Mouse (Mus musculus): ENCODE results near the gene Npl. TPM values are rescaled to one million over a fixed set of nuclear protein-coding genes. Genes with fewer than 3 reads are reported as not detected.

Npl gene
- not detected in 2 replicates for polyA plus RNA-seq (2012)

DNA sequence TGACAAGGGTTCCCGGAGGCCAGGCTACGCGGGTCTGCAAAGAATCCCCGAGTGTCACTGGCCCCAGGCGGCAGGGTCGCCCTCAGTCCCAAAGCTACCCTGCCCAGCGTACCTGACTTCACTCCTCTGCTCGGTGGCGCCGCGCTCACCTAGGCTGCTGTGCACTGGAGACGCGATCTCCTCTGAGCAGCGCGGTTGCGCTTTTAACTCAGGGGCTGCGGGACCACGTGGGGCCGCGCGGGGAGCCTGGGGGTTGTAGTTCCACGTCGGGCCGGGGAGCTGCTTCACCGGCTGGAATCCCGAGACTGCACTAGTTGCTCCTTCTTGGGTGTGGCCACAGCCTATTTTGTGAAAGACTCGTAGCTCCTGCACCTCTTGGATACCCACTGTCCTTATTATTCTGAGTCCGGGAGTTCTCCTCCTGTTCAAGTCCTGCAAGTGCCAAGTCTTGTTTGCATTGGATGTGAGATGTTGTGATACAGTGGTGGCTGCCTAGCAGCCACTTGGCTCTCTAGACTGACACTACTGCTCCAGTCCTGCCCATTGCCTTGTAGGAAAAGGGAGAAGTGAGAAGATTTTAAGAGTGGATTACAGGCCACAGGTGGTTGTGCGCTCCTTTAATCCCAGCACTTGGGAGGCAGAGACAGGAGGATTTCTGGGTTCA, at the start of gene Npl:
Gene Npl, minus strand, starts transcription at position 510 of the 664 bp plus-strand sequence.
- TF ChIP-seq GATA1 (IDR thresholded peaks at IDR 0.05; ENCODE audit: low read length), result no peak

DNA sequence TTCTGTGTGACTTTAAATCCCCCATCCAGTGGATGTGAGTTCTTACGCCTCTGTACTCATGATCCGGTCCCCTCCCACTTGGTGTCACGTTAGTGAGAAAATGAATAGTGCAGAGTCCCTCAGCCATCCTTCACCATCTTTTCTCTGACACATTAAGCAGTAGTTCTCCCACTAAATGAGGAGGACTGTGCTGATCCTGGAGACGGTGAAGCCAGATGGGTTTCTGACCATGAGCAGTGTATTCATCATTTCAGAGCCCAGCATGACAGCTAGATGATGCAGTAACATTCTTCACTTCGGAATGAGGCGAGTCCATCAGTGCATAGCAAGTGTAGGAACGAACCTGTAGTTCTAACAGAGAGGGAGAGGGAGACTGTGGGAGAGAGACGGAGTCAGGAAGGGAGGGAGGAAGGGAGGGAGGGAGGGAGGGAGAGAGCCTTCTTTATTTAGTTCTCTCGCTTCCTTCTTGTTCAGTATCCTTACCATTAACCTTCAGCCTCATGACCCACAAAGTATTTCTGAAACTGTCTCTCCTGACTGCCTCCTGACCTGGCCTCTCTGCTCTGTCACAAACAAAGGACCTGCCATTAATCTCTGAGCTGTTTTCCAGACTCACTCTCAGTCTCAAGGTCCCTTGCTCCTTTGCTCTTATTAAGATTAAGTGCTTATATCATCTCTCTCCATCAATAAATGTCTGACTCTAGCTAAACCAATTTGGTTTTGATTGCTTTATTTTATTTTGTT, 49.6 kb upstream of the Npl start:
- TF ChIP-seq GATA1 (IDR thresholded peaks at IDR 0.05; ENCODE audit: low read length), result no peak

DNA sequence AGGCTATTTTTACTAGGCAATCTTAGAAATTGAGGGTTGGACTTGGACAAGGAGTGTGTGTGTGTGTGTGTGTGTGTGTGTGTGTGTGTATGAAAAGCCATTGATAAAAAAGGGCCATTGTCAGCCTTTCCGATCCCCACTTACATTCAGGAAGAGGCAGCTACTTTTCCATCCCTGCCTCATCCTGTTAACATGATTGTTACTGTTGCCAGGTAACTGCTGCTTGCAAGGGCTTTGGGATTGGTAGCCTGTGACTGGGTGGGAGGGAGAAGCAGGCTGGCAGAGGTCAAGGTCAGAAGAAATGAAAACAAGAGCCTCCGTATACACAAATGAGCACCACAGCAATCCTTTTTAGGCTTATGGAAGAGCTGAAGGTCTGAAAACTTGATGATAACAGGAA, 48.9 kb upstream of the Npl start:
- TF ChIP-seq GATA1 (IDR thresholded peaks at IDR 0.05; ENCODE audit: low read length), result no peak

DNA sequence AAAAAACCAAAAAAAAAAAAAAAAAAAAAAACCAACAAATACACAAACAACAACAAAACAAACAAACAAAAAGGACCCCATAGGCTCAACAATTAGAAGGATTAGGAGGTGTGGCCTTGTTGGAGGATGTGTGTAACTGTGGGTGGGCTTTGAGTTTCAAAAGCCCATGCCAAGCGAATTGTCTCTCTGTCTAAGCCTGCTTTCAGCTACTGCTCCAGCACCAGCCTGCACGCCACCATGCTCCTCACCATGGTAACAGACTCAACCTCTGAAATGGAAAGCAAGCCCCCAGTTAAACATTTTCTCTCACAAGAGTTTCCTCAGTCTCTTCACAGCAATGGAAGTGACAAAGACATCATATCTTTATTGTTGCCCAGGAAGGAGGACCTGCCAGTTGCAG, 43.8 kb upstream of the Npl start:
- TF ChIP-seq GATA1 (IDR thresholded peaks at IDR 0.05; ENCODE audit: low read length), result no peak

DNA sequence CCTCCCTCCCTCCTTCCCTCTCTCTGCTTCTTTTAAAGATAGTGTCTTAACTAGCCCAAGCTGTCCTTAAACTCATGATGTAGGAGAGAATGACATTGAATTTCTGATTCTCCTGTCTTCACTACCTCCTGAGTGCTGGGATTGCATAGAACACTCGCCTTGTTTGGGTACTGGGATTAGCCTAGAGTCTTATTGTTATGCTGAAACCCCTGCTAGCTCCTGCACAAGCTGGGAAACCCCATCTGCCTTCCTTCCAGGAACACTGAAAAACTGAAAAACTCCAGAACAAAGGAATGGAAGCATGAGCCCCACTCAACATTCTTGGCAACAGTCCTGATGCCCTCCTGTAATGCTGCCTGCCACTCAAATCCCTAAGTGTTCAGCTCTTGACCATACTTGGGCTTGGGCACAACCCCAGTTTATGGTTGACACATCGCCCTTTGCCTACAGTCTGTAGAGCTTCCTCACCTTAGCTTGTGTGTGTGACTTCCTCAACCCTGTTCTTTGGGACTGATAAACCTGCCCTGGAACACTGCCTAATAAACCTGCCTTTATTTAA, 40.4 kb upstream of the Npl start:
- no peak for TF ChIP-seq GATA1 (IDR thresholded peaks at IDR 0.05; ENCODE audit: low read length)

DNA sequence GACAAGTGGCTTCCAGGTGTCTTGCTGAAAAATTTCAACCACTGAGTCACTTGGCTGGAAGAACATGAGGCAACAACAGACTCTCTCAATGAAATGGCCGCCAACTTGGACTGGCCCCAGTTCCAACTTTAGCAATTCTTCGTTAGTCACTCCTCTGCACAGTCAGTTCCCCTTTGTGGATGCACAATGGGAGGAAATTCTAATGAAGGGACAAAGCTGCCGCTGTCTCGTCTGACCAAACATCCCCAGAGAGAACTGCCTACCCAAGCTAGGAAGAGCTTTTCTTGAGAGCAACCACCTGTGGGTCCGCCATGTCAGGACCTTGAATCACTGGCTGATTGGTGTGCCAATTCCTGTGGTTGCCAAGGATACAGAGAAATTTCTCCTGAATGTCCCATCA, 38.1 kb upstream of the Npl start:
- TF ChIP-seq GATA1 (IDR thresholded peaks at IDR 0.05; ENCODE audit: low read length), result no peak

DNA sequence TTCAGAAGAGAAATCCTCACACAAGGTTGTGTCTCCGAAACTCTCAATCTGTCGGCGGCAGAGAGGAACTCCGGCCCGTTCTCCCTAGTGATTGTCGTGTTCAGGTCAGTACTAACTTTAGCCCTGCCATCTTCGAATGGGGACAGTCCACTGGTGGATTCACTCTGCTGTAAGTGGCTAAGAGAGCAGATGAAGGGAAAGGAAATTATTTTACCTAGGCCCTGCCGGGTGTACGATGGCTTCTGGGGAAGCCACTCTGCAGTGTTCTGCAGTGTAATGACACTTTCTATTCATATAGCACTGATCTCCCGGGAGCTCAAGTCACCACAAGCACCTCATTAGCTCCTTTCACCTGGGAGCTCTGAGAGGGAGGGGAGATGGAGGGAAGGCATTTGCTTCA, 37.0 kb upstream of the Npl start:
- no peak for TF ChIP-seq GATA1 (IDR thresholded peaks at IDR 0.05; ENCODE audit: low read length)

DNA sequence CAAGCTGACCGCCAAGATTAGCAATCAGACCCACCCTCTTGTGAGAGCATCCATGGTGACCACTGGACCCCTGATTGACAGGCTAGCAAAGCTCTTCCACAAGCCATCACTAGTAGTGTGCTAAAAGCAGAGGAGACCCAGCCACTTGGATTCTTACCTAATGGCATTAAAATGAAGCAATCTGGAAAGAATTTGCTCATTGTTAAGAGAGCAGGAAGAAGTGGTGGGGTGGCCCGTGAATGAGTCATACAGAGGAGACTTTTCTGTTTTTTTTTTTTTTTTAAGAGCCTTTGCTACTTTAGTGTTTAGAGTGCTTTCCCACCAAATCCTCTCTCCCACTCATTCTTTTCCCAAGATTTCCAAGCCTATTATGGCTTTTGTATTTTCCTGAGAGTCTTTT, 35.9 kb upstream of the Npl start:
- TF ChIP-seq GATA1 (IDR thresholded peaks at IDR 0.05; ENCODE audit: low read length), result no peak

DNA sequence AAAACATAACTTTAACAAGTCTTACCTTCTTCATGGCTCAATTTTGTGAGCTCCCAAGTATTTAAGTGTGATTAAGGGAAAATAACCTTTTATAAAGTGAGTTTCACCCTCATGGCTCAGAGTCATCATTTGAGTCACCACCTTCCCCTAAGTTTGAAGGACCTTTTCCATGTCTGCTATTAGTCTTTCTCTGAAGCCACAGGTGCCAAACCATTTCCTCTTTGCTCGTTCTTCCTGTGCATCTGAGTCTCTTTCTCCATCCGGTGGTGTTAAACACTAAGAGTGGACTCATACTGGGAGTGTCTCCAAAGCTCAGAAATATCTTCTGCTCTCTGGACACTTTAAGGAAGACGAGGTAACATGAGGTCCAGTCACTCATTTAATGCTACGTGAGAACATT, 33.3 kb upstream of the Npl start:
- no peak for TF ChIP-seq GATA1 (IDR thresholded peaks at IDR 0.05; ENCODE audit: low read length)

DNA sequence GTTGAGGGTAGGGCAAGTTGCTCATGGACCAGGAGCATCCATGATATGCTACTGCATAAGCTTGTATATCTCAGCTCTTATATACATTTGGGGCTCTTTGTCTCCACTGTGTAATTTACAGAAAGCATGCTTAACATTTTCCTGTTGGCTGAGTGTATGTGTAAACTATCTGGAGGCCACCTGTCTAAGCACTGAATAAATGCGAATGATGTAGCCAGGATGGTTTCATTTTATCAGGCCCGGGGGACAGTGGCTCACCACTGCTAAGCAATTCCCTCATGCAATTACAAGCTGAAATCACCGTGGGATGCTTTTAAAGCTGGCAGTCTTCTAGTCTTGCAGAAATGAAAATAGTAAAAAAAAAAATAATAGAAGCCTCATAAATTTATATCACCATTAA, 24.9 kb upstream of the Npl start:
- no peak for TF ChIP-seq GATA1 (IDR thresholded peaks at IDR 0.05; ENCODE audit: low read length)

DNA sequence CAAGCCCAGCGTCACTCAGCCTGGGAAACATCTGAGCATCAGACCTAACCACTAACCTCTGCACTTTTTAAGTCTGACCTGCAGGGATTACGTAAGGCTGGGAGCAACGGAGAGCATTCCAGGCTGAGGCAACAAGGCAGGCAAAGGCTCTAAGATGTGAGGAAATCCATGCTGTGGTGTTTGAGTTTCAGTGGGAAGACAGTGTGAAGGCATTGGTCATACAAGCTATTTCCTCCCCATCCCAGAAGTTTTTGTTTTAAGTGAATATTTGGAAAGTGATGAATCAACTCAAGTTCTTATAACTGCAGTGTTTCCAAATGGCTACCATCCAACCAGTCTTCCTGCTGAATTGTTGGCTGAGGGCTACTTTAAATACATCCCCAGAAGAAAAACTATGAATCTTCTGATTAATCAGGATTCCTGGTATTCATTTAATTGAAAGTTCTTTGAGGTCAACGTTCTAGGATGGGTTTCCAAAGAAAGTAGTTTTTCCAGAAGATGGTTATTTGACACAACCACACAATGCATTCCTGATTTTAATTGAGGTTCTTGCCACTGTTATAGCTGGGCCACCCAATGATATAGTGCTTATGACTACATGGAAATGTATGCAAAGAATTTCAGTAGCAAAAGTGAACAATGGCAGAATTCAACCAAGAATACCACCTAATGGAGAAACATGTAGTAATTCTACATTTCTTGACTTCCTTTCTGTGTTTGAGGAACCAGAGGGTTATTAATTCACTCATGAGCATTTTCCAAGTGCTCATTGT, 22.6 kb upstream of the Npl start:
- no peak for TF ChIP-seq GATA1 (IDR thresholded peaks at IDR 0.05; ENCODE audit: low read length)

DNA sequence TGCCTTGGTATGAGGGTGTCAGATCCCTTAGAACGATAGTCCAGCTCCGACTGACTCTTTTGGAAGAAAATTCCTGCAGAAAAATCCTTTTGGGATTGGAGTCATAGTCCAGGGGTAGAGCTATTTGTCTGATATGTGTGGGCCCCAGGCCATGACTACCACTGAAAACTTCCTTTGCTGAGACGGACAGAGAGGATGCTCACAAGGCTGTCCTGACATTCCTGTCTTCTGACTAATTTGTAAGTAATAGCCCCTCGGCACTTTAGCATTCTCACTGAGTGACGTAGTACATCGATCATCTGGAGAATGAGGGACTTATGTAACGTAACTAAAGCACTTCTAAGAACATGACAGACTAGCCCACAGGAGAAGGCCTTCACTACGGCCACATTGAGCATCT, 15.9 kb upstream of the Npl start:
- no peak for TF ChIP-seq GATA1 (IDR thresholded peaks at IDR 0.05; ENCODE audit: low read length)

DNA sequence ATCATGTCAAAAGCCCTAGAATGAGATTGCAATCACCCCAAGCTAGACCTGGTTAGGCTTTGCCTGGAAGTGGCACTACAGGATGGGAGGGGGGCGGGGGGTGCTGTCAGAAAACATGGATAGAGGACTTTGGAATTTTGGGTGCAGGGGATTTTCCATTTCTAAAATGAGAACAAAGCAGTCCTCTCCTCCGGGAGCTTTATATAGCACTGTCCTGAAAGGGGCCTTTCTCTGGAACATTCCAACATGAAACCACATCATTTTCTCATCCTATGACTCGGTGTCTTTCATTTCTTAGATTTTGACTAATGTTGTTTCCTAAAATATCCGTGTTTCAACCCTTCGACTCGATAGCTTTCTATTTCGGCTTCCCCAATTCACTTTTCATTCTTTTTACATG, 14.9 kb upstream of the Npl start:
- TF ChIP-seq GATA1 (IDR thresholded peaks at IDR 0.05; ENCODE audit: low read length), result no peak

DNA sequence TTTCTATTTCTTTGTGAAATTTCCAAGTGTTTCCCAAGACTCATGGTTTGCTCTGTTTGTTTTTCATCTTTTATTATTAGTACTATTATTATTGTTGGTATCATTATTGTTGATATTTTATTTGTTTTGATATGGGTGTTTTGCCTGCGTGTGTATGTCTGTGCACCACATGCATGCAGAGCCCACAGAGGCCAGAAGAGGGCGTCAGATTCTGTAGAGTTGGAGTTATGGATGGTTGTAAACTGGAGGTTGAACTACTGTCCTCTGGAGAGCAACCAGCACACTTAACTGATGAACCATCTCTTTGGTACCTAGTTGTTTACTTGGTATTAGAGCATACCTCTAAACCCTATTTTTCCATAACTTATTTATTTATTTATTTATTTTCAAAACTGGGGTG, 13.8 kb upstream of the Npl start:
- no peak for TF ChIP-seq GATA1 (IDR thresholded peaks at IDR 0.05; ENCODE audit: low read length)

DNA sequence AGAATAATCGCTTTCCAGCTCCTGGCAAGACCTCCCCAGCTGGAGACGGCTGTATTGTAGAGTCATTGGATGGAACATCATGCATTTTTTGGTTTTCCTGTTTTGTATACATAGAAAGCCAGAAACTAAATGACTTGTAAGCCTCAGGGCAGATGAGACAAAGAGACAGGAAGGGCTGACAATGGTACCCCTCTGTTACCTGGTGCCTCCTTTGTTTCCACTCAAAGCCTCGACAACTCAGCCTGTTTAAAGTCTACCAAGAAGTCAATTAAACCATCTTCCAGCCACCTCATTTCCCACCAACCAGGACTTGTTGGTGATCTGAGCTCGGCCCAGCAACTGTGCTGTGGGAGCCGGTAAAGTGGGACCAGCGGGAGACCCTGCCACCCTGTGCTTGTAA, 11.0 kb upstream of the Npl start:
- TF ChIP-seq GATA1 (IDR thresholded peaks at IDR 0.05; ENCODE audit: low read length), result no peak

DNA sequence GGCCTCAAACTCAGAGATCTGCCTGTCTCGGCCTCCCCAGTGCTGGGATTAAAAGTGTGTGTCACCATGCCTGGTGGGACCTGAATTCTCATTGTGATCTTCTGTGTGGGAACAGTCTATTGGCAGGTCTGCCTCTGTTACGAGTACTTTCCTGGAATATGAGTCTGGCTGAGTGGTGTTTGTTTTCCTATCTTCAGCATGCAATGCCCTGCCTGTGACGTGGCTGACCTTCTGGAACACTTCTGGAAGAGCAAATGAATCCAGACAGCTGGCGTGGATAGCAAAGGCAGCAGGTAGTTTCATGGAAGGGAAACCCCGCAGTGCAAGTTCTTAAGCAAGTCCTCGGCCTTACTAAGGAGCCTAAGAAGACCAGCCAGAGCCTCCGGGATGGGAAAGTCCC, 9.9 kb upstream of the Npl start:
- TF ChIP-seq GATA1 (IDR thresholded peaks at IDR 0.05; ENCODE audit: low read length), result no peak
